Mouse (Mus musculus): ENCODE results near the gene Ppp1r17.

Ppp1r17 gene

DNA sequence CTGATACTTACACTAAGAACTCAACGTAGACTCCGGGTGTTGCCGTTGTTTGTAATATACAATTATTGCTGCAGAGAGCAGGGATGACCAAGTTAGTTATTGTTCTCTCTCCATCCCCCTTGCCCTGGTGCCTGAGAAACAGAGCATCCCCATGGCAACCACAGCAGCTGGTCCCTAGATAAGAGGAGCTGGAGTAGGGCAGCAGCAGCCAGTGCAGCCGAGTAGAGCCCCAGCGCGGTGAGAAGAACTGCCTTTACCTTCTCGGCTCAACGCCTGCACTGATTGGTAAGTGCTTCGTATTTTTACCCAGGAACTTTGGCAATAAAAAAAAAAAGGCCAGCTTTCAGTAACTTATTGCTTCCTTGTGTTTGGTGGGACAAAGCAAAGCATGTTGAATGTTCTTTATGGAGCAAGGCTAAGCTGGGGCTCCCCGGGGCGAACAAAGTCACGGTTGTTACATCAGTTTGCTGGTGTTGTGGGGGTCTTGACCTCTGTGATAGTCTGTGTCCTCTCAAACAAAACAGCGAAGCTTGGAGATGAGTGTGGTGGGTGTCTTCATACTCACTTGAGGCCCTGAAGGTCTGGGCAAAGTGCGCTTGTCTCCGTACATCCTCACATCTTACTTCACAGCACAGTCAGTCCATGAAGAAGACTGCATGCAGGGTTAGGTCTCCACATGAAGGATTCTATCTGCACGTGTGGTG is at the start of gene Ppp1r17:
Gene Ppp1r17 (plus strand): TSS at position 207 of the 704 bp plus-strand sequence.
- DNase-seq: no peak

GRCm38 (mm10) chr6:55972998-55973397 is 44.3 kb upstream of the Ppp1r17 start:
- peak; percentile 23 for DNase-seq

- no peak for DNase-seq
These were observed 37.5 kb upstream of the Ppp1r17 start for GRCm38 (mm10) chr6:55979766-55980165.

GRCm38 (mm10) chr6:56008711-56009110 is 8.6 kb upstream of the Ppp1r17 start:
- no peak for DNase-seq

- no peak for DNase-seq
These were observed 4.9 kb upstream of the Ppp1r17 start for GRCm38 (mm10) chr6:56012384-56012783.

GRCm38 (mm10) chr6:56019632-56020031 is 2.3 kb downstream of the Ppp1r17 start:
- DNase-seq: no peak

- DNase-seq: no peak
These were observed 8.2 kb downstream of the Ppp1r17 start for GRCm38 (mm10) chr6:56025533-56025932.

GRCm38 (mm10) chr6:56027318-56027717 is 10.0 kb downstream of the Ppp1r17 start:
- no peak for DNase-seq

DNA sequence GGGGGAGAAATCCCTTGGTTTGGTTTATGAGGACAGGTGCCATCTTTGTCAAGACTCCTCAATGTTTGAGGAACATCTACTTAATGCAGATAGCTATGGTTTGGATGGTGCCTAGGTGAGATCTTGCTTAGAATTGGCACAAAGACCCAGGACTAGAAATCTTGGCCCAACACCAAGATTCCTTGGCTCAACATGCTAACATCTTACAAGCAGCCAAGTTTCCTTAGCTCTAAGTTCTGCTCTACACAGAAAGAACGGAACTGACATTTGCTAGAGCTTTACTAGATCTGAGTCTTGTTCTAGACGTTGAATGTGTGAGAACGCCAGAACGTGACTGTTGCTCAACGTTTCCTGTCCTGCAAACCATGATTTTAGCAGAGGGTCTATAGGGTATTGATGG is 10.7 kb downstream of the Ppp1r17 start:
- no peak for DNase-seq

DNA sequence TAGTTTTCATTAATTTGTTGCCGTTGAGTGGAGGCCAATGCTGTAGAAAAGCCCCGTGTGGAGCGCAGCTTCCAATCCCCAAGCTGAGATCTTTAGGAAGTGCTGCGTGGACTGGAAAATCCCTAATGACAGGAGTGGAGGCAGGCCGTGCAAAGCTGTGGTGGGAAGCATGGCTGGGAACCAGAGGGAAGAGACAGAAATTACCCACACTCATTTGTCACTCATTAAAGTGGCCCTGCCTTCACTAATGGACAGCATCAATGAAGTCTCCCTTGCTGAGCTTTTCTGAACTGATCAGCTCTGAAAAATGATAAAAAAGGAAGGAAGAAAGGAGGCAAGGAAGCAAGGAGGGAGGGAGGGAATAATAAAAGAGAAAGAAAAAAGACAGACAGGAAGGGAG is 12.7 kb downstream of the Ppp1r17 start:
- no peak for DNase-seq

- no peak for DNase-seq
These were observed 14.9 kb downstream of the Ppp1r17 start for GRCm38 (mm10) chr6:56032231-56032630.

DNA sequence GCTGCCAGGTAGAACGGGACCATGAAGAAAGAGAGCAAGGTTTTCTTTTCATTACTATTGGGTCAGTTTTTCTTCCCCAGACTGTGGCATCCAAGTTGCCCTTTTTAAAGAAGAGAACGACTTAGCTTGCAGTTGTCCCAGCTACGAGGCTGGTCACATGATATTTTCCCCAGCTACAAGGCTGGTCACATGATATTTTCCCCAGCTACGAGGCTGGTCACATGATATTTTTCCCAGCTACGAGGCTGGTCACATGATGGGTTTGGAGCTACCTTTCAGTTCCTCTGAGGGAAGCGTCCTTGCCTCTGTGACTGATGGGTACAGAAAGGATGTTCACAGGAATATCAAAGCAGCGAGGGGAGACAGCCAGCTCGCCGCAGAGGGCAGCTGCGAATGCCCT is 17.8 kb downstream of the Ppp1r17 start:
- no peak for DNase-seq

- no peak for DNase-seq
These were observed 22.3 kb downstream of the Ppp1r17 start for GRCm38 (mm10) chr6:56039476-56040055.

GRCm38 (mm10) chr6:56044270-56044669 is 27.0 kb downstream of the Ppp1r17 start:
- no peak for DNase-seq

DNA sequence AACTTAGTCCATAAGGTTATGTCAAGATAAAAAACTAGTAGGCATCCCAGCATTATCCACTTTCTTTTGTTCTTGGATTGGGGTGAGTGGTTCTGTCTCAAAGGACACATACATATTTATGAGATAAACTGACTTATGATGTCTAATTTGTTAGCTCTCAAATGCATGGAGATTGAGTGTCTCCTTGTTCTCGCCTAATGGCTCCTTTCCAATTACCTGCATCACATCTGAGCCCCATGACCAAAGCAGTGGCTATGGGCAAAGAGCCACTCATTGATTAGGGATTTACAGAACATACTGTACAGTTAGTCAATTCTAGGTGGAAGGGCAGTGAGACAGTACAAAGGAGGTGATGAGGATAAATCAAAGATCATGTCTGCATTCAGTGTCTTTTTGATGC is 27.4 kb downstream of the Ppp1r17 start:
- no peak for DNase-seq

GRCm38 (mm10) chr6:56048580-56048979 is 31.3 kb downstream of the Ppp1r17 start:
- DNase-seq: no peak

DNA sequence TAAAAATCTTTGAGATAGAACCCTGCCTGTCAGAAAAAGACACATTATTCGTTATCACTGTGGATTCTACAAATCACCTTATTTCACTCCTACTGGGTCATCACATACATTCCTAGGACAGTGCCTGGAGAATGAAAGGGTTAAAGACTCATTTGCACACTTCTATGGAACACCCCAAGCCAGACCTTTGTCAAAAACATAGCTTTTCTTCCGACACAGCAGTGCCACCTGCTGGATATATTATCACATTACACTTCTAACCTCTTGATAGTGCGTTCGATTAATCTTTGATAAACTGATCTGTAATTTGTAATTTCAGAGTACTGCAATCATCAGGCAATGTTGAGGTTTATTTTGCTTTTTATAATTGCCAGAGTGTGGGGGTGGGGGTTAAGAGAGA is 31.8 kb downstream of the Ppp1r17 start:
- DNase-seq: peak; percentile 12

GRCm38 (mm10) chr6:56063736-56064135 is 46.4 kb downstream of the Ppp1r17 start:
- no peak for DNase-seq

GRCm38 (mm10) chr6:56066632-56067282 is 49.5 kb downstream of the Ppp1r17 start:
- DNase-seq: peak; percentile 26

GRCm38 (mm10) chr6:56068516-56068915 is 51.2 kb downstream of the Ppp1r17 start:
- DNase-seq: no peak

DNA sequence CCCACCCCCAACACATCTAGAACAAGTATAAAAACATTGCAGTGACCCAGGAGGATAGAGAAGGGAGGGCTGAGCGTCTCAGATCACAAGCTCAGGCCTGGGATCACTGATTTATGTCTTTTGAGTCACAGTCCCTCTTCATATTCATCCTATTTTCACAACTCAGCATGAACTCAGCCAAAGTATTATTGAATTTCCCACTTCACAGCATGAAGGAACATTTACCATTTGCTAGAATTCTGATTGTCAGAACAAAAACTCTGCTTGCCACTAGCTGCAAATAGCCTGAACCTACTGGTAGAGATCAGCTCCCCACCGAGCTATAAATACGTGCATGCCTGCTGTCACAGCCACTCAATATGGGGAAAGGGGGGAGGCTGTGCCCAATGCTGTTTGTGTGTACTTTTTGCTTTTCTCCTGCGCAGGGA is 59.1 kb downstream of the Ppp1r17 start:
- DNase-seq: no peak
